Mouse (Mus musculus): Measurements from ENCODE around the gene Emc8.

DNA sequence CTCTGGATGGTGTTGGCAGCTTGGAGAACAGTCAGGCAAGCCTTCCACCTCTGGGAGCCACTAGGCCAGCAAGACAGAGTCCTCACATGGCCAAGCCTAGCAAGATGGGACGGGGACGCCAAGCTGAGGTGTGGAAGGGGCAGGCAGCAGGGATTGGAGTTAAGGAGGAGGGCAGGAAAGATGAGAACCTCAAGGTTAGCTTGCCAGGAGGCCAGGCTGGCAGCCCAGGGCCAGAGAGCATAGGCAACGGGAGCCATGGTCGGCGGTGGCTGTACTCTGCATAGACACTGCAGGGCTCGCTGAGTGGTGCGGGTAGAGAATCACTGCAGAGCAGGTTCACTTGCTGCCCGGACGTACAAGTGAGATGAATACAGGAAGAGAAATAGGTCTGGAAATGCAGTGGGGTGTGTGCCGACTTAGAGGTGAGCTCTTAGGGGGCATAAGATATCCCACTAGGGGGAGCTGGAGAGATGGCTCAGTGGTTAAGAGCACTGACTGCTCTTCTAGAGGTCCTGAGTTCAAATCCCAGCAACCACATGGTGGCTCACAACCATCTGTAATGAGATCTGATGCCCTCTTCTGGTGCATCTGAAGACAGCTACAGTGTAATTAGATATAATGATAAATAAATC lies 26.2 kb downstream of the Emc8 start:
- no peak for TF ChIP-seq CTCF (IDR thresholded peaks at IDR 0.05; ENCODE audit: extremely low read depth, insufficient read length, insufficient replicate concordance, low read depth, low read length)
- TF ChIP-seq POLR2A (IDR thresholded peaks at IDR 0.05; ENCODE audit: low read depth, low read length) = no peak

Measured in small intestine, adult 2 months (tissue).